Mouse (Mus musculus): Measurements from ENCODE around the gene Tom1l1.

DNA sequence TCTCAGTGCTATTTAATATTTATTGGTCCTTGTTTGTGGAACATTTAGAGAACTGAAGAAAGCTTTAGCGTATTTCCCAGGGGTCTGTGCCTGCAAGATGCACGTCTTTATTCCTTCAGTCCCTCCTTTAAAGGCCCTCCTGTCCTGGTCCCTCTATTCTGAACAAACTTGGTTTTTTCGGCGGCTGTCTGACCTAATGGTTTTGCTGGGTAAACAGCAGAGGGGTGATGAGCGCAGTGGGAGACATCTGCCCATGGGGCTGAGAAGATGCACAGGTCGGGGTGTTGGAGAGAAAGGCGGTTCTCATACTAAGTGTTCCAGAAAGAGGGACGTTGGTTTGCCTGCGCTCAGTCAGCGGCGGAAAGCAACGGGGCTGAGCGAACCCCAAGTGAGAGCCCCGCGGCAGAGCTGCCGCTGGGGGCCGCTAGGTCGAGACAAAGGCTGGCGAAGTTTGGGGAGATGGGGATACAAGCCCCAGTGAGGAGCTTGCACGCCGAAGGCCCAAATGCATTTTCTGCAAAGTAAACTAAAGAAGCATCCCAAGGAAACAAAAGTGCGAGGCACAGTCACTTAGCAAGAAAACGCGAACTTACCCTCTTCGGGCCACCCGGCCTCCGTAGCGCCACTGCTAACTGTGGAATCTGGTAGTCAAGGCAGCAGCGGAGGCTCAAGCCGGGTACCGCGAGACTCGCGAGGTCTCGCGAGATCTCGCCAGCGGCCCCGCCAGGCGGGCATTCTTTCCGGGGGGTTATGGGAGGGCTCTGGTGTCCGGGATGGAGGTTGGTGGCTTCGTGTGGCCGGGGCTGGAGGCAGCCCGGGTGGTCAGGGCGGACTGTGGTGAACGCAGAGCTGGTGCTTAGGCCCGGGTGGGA lies 50.5 kb downstream of the Tom1l1 start, which contains the start of the genes Stxbp4 and Cox11:
- TF ChIP-seq FLI1 (IDR thresholded peaks at IDR 0.05; ENCODE audit: low read length) (no peak), GATA1 (IDR thresholded peaks at IDR 0.05; ENCODE audit: borderline replicate concordance, low read length) (no peak)
